Mouse (Mus musculus) left cerebral cortex, adult 2 months (tissue): ENCODE measurements around the gene Psme1. TPM values are rescaled to one million over a fixed set of nuclear protein-coding genes. Genes with fewer than 3 reads are reported as not detected.
A peak's percentile ranks its signal among the peaks of the same experiment; 100 is the strongest.

ENCODE experiments used
- DNase-seq, 2 experiments: peaks; one replicate each; pipeline ENCODE4 v3.0.0; 2021 to 2022; ENCODE audit warnings: low spot score in 2 of 2, mixed read lengths in 1 of 2; ENCODE audit errors: extremely low spot score in 1 of 2
- H3K27ac ChIP-seq: fragments of 200-600 bp; 2 replicates; pipeline ENCODE4 v1.8.1; 2022
- H3K4me3 ChIP-seq: fragments of 200-600 bp; 2 replicates; pipeline ENCODE4 v1.8.1; 2022
- CTCF ChIP-seq: fragments of 200-600 bp; IDR thresholded peaks from 2 replicates; pipeline ENCODE4 v1.8.1; 2022; ENCODE audit warnings: antibody characterized with exemption, mild to moderate bottlenecking, moderate library complexity
- intact Hi-C: fragments of 180-260 bp; cut with DNase I; formaldehyde crosslinking; loops from one replicate; pipeline ENCODE4 v1.15.1; 2025
- total RNA-seq, 2 experiments: library from RNA; stranded (reverse); gene quantifications; 2 replicates each; pipeline ENCODE4 v1.2.3; 2021

The Psme1 gene
- total RNA-seq, 2 experiments from 2014 or later, result 46.8 to 51.6 TPM

- intact Hi-C loops, result no loop called here
- no peak for DNase-seq
- Histone ChIP-seq H3K27ac (no peak overlapping the region), H3K4me3 (no peak overlapping the region)
- TF ChIP-seq CTCF, result no peak
These were observed 28.0 kb downstream of the Psme1 start for GRCm38 (mm10) chr14:55605743-55606459.

DNA sequence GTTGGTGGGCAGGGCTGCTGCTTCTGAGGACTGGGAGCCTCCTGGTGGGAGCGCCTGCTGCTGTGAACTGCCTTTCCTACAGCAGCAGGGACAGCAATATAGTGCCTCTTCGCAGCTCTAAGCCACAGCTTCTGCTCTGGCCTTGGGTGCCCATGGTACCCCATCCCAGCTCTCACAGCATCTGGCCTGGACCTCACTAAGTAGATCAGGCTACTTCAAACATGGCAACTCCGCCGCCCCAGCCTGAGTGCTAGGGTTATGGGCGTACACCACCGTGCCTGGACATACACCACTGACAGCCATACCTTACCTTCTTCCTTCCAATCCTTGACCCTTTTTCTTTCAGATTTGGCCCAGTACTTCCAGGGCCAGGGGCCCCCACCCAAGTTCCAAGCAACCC lies 30.4 kb downstream of the Psme1 start:
- H3K4me3 ChIP-seq, result no peak overlapping the region
- no peak for TF ChIP-seq CTCF
- H3K27ac ChIP-seq, result no peak overlapping the region
- intact Hi-C loops, result no loop called here
- no peak for DNase-seq

DNA sequence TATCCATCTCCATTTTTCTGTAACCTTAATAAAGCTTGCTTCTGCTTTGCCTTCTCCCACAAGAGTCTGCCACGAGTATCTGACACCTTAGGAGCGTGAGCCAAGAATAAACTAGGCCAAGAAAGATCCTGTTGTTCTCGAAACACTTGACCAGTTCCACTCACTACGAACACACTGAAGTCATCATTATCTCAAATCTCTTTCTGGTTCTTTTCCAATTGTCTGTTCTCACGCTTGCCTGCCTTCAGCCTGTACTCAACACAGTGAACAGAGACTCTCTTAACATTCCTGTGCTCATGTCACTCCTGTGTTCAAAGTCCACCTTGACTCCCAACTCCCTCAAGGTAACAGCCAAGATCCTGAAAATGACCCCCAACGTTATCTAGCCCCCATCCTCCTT lies 35.4 kb downstream of the Psme1 start:
- no peak overlapping the region for H3K4me3 ChIP-seq
- intact Hi-C loops, result no loop called here
- no peak for DNase-seq
- no peak overlapping the region for H3K27ac ChIP-seq
- no peak for TF ChIP-seq CTCF

- DNase-seq, result no peak
- TF ChIP-seq CTCF, result no peak
- intact Hi-C loops, result no loop called here
- Histone ChIP-seq H3K4me3 (no peak overlapping the region), H3K27ac (no peak overlapping the region)
These were observed 36.7 kb downstream of the Psme1 start for GRCm38 (mm10) chr14:55614565-55615178.

DNA sequence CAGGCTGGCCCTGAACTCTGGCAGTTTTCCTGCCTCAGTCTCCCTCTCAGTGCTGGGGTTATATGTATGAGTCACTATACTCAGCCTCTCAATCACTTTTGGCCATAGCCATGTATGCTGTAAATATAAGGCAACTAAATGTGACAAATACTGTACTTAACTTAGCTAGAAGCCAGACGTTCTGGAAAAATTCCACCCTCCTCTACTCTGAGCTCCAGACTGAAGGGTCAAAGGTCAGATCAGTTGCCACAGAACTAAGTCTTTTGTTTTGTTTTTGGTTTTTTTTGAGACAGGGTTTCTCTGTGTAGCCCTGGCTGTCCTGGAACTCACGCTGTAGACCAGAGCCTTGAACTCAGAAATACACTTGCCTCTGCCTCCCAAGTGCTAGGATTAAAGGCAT lies 38.0 kb downstream of the Psme1 start:
- no peak for TF ChIP-seq CTCF
- Histone ChIP-seq H3K4me3 (no peak overlapping the region), H3K27ac (no peak overlapping the region)
- DNase-seq, result no peak
- intact Hi-C loops, result no loop called here

DNA sequence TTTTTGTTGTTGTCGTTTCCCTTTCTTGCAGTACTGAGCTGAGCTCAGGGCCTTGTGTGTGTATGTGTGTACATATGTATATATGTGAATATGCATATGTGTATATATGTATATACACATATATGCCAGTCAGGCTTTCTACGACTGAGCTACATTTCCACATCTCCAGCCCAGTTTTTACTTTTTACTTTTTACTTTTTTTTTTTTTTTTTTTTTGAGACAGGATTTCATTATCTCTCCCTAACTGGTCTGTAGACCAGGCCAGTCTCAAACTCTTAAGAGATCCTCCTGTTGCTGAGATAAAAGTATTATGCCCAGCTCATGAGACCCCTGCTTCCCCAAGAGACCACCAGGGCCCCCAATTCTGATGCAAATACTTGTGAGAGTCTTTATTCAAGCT lies 38.9 kb downstream of the Psme1 start:
- no peak for TF ChIP-seq CTCF
- no peak overlapping the region for H3K27ac ChIP-seq
- DNase-seq, result no peak
- intact Hi-C loops, result no loop called here
- H3K4me3 ChIP-seq, result no peak overlapping the region

DNA sequence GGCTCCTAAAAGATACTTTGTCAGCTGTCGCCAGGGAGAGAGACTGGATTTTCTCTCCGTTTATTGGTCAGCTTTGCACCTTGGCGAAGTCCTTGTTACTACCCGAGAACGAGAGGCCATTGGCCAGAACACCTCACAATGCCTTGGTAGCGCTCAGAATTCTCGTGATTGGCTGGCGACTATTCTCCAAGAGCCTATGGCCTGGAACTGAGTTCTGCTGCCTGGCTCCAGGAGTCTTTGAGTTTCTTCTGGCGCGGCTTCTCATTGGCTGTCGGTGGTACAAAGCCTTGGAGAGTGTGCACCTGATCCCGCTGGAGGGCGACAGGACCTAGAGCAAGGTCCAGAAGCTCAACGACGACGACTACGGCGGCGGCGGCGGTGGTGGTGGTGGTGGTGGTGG lies 39.9 kb downstream of the Psme1 start, which contains the start of gene Rec8:
Gene Rec8, plus strand, starts transcription at position 216 of the 400 bp plus-strand sequence.
- H3K4me3 ChIP-seq, result no peak within 1 kb of the TSS
- DNase-seq, result no peak
- no peak for TF ChIP-seq CTCF
- intact Hi-C loops, result no loop called here
- no peak within 1 kb of the TSS for H3K27ac ChIP-seq

- intact Hi-C loops, result no loop called here
- Histone ChIP-seq H3K4me3 (no peak overlapping the region), H3K27ac (no peak overlapping the region)
- no peak for DNase-seq
- no peak for TF ChIP-seq CTCF
These were observed 40.7 kb downstream of the Psme1 start for GRCm38 (mm10) chr14:55618486-55619195.

DNA sequence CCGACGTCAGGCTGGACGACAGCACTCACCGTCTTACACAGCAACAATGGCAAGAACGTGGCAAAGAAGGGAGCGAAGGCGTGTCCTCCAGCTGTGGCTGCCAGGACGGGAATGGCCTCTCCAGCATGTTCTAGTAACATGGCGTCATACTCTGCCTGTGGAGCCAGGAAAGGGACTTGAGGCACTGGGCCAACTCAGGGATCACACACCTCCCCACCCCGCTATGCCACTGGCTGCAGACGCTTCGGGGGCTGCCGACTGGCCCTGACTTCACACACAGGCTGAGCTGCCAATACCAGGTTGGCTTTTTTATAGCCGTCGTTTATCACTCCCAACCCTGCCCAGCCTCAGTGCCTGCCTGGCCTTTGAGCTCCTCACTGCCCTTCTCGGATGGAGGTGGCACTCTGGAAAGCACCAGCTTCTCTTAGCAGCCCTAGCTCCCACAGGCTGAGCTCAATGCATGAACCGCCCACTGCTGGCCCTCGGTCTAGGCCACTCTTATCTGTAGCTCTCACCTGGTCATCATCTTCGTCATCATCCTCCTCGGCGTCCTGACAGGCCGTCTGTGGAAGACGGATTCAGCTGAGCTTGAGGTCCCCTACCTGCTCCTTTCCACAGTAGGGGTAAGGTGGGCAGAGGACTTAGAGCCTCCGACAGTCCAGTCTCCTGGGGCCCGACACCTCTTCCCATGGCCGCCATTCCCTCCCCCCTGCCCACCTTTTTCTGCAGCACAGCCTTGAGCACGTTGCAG lies 50.3 kb downstream of the Psme1 start:
- no peak overlapping the region for H3K4me3 ChIP-seq
- no peak for TF ChIP-seq CTCF
- no peak for DNase-seq
- intact Hi-C loops, result no loop called here
- H3K27ac ChIP-seq, result no peak overlapping the region

GRCm38 (mm10) chr14:55629312-55629711 lies 51.4 kb downstream of the Psme1 start:
- H3K27ac ChIP-seq, result no peak overlapping the region
- intact Hi-C loops, result no loop called here
- peak; percentile 79 for TF ChIP-seq CTCF
- no peak overlapping the region for H3K4me3 ChIP-seq
- peak in 1 of 2 experiments; percentile 33 for DNase-seq

Other genes with a start within 250 kb of the Psme1 start
- gene Dhrs4, start 99.4 kb upstream of the Psme1 start, total RNA-seq, result 10 to 100 TPM; 16.8 to 20.4 TPM
- gene Carmil3, start 87.5 kb upstream of the Psme1 start, total RNA-seq, result 10 to 100 TPM; 48.6 to 55.8 TPM
- 100 to 1,000 TPM; 209 to 225 TPM for gene Cpne6, start 67.7 kb upstream of the Psme1 start, total RNA-seq
- gene Nrl, start 53.1 kb upstream of the Psme1 start, total RNA-seq, result under 1 TPM; 0.29 to 0.84 TPM
- 10 to 100 TPM; 31.1 to 36.0 TPM for gene Pck2, start 37.9 kb upstream of the Psme1 start, total RNA-seq
- 10 to 100 TPM; 76.8 to 80.8 TPM for gene Dcaf11, start 18.1 kb upstream of the Psme1 start, total RNA-seq
- 1 to 10 TPM in 1 of 2 experiments, under 1 TPM in 1; 0.86 to 1.8 TPM for gene A730061H03Rik, start 17.7 kb upstream of the Psme1 start, total RNA-seq
- not detected for gene Fitm1, start 2.5 kb upstream of the Psme1 start, total RNA-seq
- gene Emc9, start 7.2 kb downstream of the Psme1 start, total RNA-seq, result 10 to 100 TPM; 49.8 to 50.3 TPM
- gene Psme2, start 13.0 kb downstream of the Psme1 start, total RNA-seq, result 10 to 100 TPM; 46.0 to 60.3 TPM
- 10 to 100 TPM; 40.9 to 43.4 TPM for gene Rnf31, start 13.6 kb downstream of the Psme1 start, total RNA-seq
- gene Irf9, start 25.4 kb downstream of the Psme1 start, total RNA-seq, result 10 to 100 TPM; 13.0 to 16.4 TPM
- gene Rec8, start 39.9 kb downstream of the Psme1 start, total RNA-seq, result 1 to 10 TPM; 2.7 to 2.8 TPM
- 100 to 1,000 TPM; 118 to 130 TPM for gene Ipo4, start 57.8 kb downstream of the Psme1 start, total RNA-seq
- gene Gm49378, start 59.8 kb downstream of the Psme1 start, total RNA-seq, result 1 to 10 TPM; 3.5 to 6.1 TPM
- gene Tm9sf1, start 65.7 kb downstream of the Psme1 start, total RNA-seq, result 10 to 100 TPM; 37.8 to 41.0 TPM
- gene Tssk4, start 72.1 kb downstream of the Psme1 start, total RNA-seq, result 1 to 10 TPM in 1 of 2 experiments, under 1 TPM in 1; 0.91 to 1.2 TPM
- 10 to 100 TPM; 40.6 to 41.6 TPM for gene Mdp1, start 82.4 kb downstream of the Psme1 start, total RNA-seq
- 10 to 100 TPM; 21.1 to 23.2 TPM for gene Gmpr2, start 93.8 kb downstream of the Psme1 start, total RNA-seq
- 100 to 1,000 TPM; 294 to 309 TPM for gene Nedd8, start 94.0 kb downstream of the Psme1 start, total RNA-seq
- 10 to 100 TPM; 14.1 to 16.3 TPM for gene Tinf2, start 103.7 kb downstream of the Psme1 start, total RNA-seq
- not detected for gene Tgm1, start 135.8 kb downstream of the Psme1 start, total RNA-seq
- 10 to 100 TPM; 50.2 to 51.3 TPM for gene Rabggta, start 144.1 kb downstream of the Psme1 start, total RNA-seq
- 10 to 100 TPM; 76.5 to 88.8 TPM for gene Dhrs1, start 167.6 kb downstream of the Psme1 start, total RNA-seq
- gene Nop9, start 167.6 kb downstream of the Psme1 start, total RNA-seq, result 10 to 100 TPM in 1 of 2 experiments, 1 to 10 TPM in 1; 9.6 to 12.9 TPM
- 1 to 10 TPM; 2.5 to 2.7 TPM for gene Cideb, start 180.3 kb downstream of the Psme1 start, total RNA-seq
- gene Ltb4r2, start 183.3 kb downstream of the Psme1 start, total RNA-seq, result under 1 TPM; 0.33 to 0.38 TPM
- under 1 TPM; 0.33 to 0.50 TPM for gene Ltb4r1, start 187.8 kb downstream of the Psme1 start, total RNA-seq
- gene Adcy4, start 206.0 kb downstream of the Psme1 start, total RNA-seq, result 1 to 10 TPM; 3.0 to 6.3 TPM
- 1 to 10 TPM; 1.2 to 1.3 TPM for gene Ripk3, start 210.7 kb downstream of the Psme1 start, total RNA-seq
- 1 to 10 TPM; 1.1 to 2.6 TPM for gene Nfatc4, start 245.0 kb downstream of the Psme1 start, total RNA-seq